Mouse (Mus musculus) hindbrain, embryonic 15.5 days (tissue): ENCODE measurements around the gene Fam136a. TPM values are rescaled to one million over a fixed set of nuclear protein-coding genes. Genes with fewer than 3 reads are reported as not detected.

Source experiments
- ATAC-seq: fragments of 200-750 bp; cut with Nextera tagmentation; 2 replicates; pipeline ENCODE4 v1.8.0; 2017; ENCODE audit warnings: low read depth, moderate number of reproducible peaks, moderate TSS enrichment; ENCODE audit not compliant: low FRiP score
- H3K27ac ChIP-seq: fragments of 300-500 bp; sonication (generic); replicated peaks from 2 replicates; pipeline ENCODE4 v1.5.1; 2015; ENCODE audit warnings: mild to moderate bottlenecking, inconsistent platforms
- H3K27me3 ChIP-seq: fragments of 300-500 bp; sonication (generic); 2 replicates; pipeline ENCODE4 v1.6.1; 2015; ENCODE audit warnings: control low read depth, inconsistent platforms
- H3K36me3 ChIP-seq: fragments of 300-500 bp; sonication (generic); 2 replicates; pipeline ENCODE4 v1.6.1; 2015; ENCODE audit warnings: control low read depth, inconsistent platforms
- H3K4me1 ChIP-seq: fragments of 300-500 bp; sonication (generic); replicated peaks from 2 replicates; pipeline ENCODE4 v1.6.1; 2015; ENCODE audit warnings: control low read depth, inconsistent platforms
- H3K4me2 ChIP-seq: fragments of 300-500 bp; sonication (generic); 2 replicates; pipeline ENCODE4 v1.6.1; 2015; ENCODE audit warnings: moderate library complexity, mild to moderate bottlenecking, inconsistent platforms
- H3K4me3 ChIP-seq: fragments of 300-500 bp; sonication (generic); 2 replicates; pipeline ENCODE4 v1.5.1; 2015; ENCODE audit warnings: mild to moderate bottlenecking, inconsistent platforms
- H3K9ac ChIP-seq: fragments of 300-500 bp; sonication (generic); 2 replicates; pipeline ENCODE4 v1.6.1; 2015; ENCODE audit warnings: inconsistent platforms
- H3K9me3 ChIP-seq: fragments of 300-500 bp; sonication (generic); 2 replicates; pipeline ENCODE4 v1.6.1; 2016; ENCODE audit warnings: control low read depth, inconsistent platforms
- WGBS: fragments of 180-500 bp; shearing (Covaris S2); methylation state at CpG from one replicate; pipeline ENCODE4 v1.1.7; 2015; 5-methylcytosine and 5-hydroxymethylcytosine counted together
- polyA plus RNA-seq: library from polyadenylated mRNA; unstranded; fragments of >200 nt; fragmentation: Nextera tagmentation; extraction: Ambion mirVana; gene quantifications from 2 replicates; pipeline ENCODE4 v1.2.1, GENCODE M21; 2015

Fam136a gene
- polyA plus RNA-seq, 1 experiment from 2014 or later, result 108 TPM

DNA sequence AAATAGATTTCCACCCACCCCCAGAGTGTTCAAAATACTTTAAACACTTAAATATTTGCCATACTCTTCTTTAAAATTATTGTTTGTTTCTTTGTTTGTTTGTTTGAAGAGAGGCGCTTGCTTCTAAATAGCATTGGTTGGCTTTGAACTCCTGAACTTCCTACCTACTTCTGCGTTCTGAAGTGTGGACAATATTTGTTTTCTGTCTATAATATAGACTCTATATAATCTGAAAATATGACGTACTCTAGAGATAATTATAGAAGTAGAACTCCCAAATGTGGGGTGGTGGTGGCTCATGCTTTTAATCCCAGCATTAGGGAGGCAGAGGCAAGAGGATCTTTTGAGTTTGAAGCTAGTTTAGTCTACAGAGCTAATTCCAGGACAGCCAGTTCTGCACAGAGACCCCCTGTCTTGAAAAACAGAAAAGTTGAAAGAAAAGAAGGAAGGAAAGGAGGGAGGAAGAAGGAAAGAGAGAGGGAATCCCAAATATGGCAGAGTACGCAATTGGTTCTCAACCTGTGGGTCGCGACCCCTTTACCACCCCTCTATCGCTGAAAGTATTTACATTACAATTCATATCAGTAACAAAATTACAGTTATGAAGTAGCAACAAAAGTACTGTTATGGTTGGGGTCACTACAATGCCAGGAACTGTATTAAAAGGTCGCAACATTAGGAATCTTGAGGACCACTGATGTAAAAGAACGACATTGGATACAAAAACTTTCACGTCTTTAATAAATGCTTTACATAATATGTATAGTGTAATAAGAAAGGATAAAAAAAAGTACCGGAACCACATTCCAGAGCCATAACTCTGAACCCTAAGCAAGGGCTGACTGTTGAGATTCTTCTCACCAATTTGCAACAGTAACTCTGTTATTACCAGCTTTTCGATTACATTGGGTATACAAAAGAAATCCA is 37.5 kb downstream of the Fam136a start:
- H3K9ac ChIP-seq, result peak overlapping the region; percentile 37
- no peaks in the 10 kb centered on the region for H3K27me3 ChIP-seq
- ATAC-seq, result no peak
- peaks cover 28% of the 10 kb centered on the region for H3K4me1 ChIP-seq
- WGBS, result 39% methylated on average over 12 of the region's 12 CpGs
- H3K27ac ChIP-seq, result peak overlapping the region; percentile 34; the same call in 1 of the 2 replicates
- H3K4me2 ChIP-seq, result peak overlapping the region; percentile 82
- peak overlapping the region; percentile 74 for H3K4me3 ChIP-seq
- no peaks in the 10 kb centered on the region for H3K9me3 ChIP-seq
- 0 out of 2 replicates have a peak, but pooled peaks cover 2% of the 10 kb centered on the region for H3K36me3 ChIP-seq

DNA sequence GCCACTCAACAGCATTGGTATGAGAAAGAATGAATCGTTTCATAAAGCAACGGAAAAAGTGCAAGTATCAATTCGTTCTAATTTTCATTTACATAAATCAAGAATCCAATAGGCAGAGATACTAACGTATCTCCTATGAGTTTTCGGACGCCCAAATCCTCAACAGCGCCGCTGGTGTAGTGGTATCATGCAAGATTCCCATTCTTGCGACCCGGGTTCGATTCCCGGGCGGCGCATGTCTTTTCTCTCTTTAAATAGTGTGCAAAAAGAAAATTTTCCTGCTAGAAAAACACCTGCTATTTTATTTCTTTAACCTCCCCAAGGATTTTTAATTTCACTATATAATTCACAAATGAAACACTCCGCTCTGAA is 38.3 kb downstream of the Fam136a start:
- no peaks in the 10 kb centered on the region for H3K9me3 ChIP-seq
- WGBS, result under 1% methylated on average over 15 of the region's 15 CpGs
- H3K36me3 ChIP-seq, result 0 out of 2 replicates have a peak, but pooled peaks cover 2% of the 10 kb centered on the region
- peaks cover 32% of the 10 kb centered on the region for H3K4me1 ChIP-seq
- H3K4me2 ChIP-seq, result peak overlapping the region; percentile 82
- H3K9ac ChIP-seq, result peak overlapping the region; percentile 96
- peak overlapping the region; percentile 99 for H3K27ac ChIP-seq
- H3K27me3 ChIP-seq, result no peaks in the 10 kb centered on the region
- peak overlapping the region; percentile 74 for H3K4me3 ChIP-seq
- ATAC-seq, result peak; percentile 79

DNA sequence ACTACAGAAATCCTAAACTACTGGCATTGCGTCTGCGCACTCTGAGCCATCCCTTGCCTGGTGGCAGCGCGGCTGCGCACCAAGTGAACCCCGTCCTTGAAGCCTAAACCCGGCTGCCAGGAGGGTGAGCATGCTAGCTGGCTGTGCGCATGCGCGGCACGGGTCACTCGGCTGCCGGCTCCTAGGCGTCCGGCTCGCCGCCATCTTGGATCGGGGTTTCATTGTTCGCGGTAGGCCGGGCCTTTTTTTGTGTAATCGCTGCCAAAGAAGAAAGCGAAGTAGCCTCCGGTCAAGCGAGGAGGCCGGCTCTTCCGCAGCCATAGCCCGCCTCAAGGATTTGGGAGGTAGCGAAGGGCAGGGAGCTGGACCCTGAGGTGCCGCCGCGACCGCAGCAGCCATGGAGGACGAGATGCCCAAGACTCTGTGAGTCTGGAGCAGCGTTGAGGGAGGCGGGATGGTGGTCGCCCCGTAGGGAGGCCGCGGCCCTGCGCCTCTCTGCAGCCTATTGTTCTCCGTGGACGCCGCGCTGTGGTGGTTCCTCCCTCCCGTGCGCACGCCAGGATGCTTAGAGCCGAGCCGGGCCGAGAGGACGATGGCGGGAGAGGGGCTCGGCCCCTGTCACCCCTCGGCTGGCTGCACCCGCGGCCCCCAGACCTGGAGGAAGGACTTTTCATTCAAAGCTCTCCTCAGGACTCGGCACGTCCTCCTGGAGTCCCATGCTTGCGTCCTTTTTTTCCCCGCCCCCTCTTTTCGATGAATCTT is 38.8 kb downstream of the Fam136a start, which contains the start of gene Tia1:
Tia1 (plus strand) TSS at position 120 of the 762 bp plus-strand sequence.
- Histone ChIP-seq H3K36me3 (0 out of 2 replicates have a peak, but pooled peaks cover 2% of the 10 kb centered on the region), H3K9ac (peak within 1 kb of the TSS; percentile 96), H3K4me2 (peak within 1 kb of the TSS; percentile 82), H3K9me3 (no peaks in the 10 kb centered on the region), H3K4me1 (peaks cover 38% of the 10 kb centered on the region), H3K4me3 (peak within 1 kb of the TSS; percentile 74), H3K27me3 (no peaks in the 10 kb centered on the region), H3K27ac (peak within 1 kb of the TSS; percentile 99)
- under 1% methylated on average over 60 of the region's 62 CpGs for WGBS
- peak; percentile 97 for ATAC-seq

DNA sequence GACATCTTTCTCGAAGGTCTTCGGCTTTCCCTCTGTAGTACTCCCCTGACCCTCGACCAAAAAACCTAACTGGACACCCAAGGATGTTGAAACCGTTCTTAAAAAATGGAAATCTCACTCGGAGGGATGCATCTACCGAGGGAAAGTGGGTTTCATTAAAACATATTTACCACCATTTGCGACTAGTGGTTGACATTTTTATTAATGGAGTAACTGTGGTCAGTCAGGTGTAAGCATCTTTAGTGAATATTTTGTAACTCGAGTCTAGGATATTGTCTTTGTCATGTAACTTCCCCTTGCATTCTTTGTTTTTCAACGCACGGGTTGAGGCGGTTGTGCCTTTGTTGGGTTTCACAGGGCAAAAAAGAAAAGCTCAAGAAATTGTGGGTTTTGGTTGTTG is 39.5 kb downstream of the Fam136a start:
- Histone ChIP-seq H3K36me3 (0 out of 2 replicates have a peak, but pooled peaks cover 2% of the 10 kb centered on the region), H3K27ac (peak overlapping the region; percentile 99), H3K9ac (peak overlapping the region; percentile 96), H3K9me3 (no peaks in the 10 kb centered on the region), H3K27me3 (no peaks in the 10 kb centered on the region), H3K4me2 (peak overlapping the region; percentile 82), H3K4me1 (peaks cover 45% of the 10 kb centered on the region), H3K4me3 (peak overlapping the region; percentile 74)
- under 1% methylated on average over 11 of the region's 11 CpGs for WGBS
- ATAC-seq, result no peak

DNA sequence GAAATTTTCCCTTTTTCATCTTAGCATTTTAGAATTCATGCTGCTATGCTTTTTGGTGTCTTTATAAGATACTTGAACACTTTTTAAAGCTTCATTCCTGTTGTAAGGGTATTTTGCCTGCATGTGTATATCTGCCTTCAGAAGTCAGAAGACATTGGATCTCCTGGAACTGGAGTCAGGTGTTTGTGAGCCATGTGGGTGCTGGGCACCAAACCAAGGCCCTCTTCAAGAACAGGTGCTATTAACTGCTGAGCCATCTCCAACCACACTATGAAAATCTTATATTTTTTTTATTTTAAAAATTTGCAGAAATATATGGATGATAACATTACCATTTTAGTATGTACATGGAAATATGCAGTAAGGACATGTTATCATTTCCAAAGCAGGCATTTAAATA is 40.9 kb downstream of the Fam136a start:
- Histone ChIP-seq H3K27ac (no peak overlapping the region), H3K4me1 (peaks cover 46% of the 10 kb centered on the region), H3K9me3 (no peaks in the 10 kb centered on the region), H3K4me3 (peak overlapping the region; percentile 74), H3K27me3 (no peaks in the 10 kb centered on the region), H3K4me2 (peak overlapping the region; percentile 82), H3K9ac (peak overlapping the region; percentile 29; the same call in 1 of the 2 replicates), H3K36me3 (0 out of 2 replicates have a peak, but pooled peaks cover 2% of the 10 kb centered on the region)
- no peak for ATAC-seq

DNA sequence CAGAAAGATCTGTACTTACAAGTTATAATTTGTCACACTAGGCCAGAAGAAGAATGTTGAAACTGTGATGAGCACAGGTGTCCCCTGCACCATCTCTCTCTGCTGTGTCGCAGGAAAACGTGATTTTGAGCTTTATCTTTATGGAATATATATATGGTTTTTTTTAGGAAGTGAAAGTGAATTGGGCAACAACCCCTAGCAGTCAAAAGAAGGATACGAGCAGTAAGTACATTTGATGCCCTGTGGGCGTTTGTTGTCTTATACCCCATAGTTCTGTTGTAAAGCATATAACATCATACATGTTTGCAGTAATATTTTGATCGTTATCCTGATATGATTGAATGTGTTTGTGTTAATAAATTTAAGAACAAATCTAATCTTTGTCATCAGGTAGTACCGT is 53.3 kb downstream of the Fam136a start:
- H3K4me3 ChIP-seq, result no peak overlapping the region
- H3K27me3 ChIP-seq, result no peaks in the 10 kb centered on the region
- no peaks in the 10 kb centered on the region for H3K9me3 ChIP-seq
- WGBS, result 92% methylated on average over 6 of the region's 6 CpGs
- H3K9ac ChIP-seq, result no peak overlapping the region
- ATAC-seq, result no peak
- H3K4me2 ChIP-seq, result no peak overlapping the region
- H3K27ac ChIP-seq, result no peak overlapping the region
- no peaks in the 10 kb centered on the region for H3K4me1 ChIP-seq
- peaks cover 81% of the 10 kb centered on the region for H3K36me3 ChIP-seq

DNA sequence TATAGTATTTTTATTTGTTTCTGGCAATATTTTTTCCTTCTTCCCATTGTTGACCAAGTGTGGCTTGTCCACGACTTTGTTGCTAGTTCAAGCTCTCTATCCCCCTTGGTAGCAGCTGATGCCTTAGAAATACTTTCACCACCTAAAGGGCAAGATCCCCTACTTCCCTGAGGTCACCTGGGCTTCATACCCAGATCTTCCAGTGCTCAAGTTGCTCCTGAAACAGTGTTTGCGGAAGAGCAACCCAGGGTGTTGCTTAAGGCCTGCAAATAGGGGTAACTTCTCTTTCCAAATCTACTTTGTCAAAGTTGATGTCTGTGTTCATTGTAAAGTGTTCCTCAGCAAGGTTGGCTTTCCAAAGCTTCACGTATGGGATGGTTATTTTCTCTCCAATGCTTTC is 53.8 kb downstream of the Fam136a start:
- 95% methylated on average over 3 of the region's 3 CpGs for WGBS
- Histone ChIP-seq H3K27ac (no peak overlapping the region), H3K4me3 (no peak overlapping the region), H3K4me2 (no peak overlapping the region), H3K27me3 (no peaks in the 10 kb centered on the region), H3K9ac (no peak overlapping the region), H3K36me3 (peaks cover 81% of the 10 kb centered on the region), H3K9me3 (no peaks in the 10 kb centered on the region), H3K4me1 (no peaks in the 10 kb centered on the region)
- ATAC-seq, result no peak

Other genes starting within 250 kb of the Fam136a start
- 15.3 and 19.1 TPM in 2 replicates for gene Tgfa, start 170.4 kb upstream of the Fam136a start, polyA plus RNA-seq
- 346 and 401 TPM in 2 replicates for gene Snrpg, start 5.7 kb downstream of the Fam136a start, polyA plus RNA-seq
- gene Pcyox1, start 31.5 kb downstream of the Fam136a start, polyA plus RNA-seq, result 84.7 and 90.1 TPM in 2 replicates
- 275 and 283 TPM in 2 replicates for gene Tia1, start 38.6 kb downstream of the Fam136a start, polyA plus RNA-seq
- gene Gm44790, start 61.0 kb downstream of the Fam136a start, polyA plus RNA-seq, result 1.2 TPM in 2 replicates
- gene C87436, start 72.7 kb downstream of the Fam136a start, polyA plus RNA-seq, result 23.7 and 25.7 TPM in 2 replicates
- 341 and 351 TPM in 2 replicates for gene Pcbp1, start 160.7 kb downstream of the Fam136a start, polyA plus RNA-seq